Mouse (Mus musculus) G1E (cell line): ENCODE results near the gene Armh3.

Experiments
- CTCF ChIP-seq: IDR thresholded peaks from 2 replicates; pipeline ENCODE4 v1.5.1; 2012; ENCODE audit warnings: low read depth, low read length, inconsistent platforms, mixed read lengths
- GATA1 ChIP-seq: IDR thresholded peaks from 2 replicates; pipeline ENCODE4 v1.6.1; 2012; ENCODE audit warnings: borderline replicate concordance, low read length, inconsistent platforms, mixed read lengths
- TAL1 ChIP-seq: conservative IDR thresholded peaks from 2 replicates; pipeline ENCODE4 v1.6.1; 2012; ENCODE audit warnings: low read depth, low read length, inconsistent platforms, mixed read lengths

DNA sequence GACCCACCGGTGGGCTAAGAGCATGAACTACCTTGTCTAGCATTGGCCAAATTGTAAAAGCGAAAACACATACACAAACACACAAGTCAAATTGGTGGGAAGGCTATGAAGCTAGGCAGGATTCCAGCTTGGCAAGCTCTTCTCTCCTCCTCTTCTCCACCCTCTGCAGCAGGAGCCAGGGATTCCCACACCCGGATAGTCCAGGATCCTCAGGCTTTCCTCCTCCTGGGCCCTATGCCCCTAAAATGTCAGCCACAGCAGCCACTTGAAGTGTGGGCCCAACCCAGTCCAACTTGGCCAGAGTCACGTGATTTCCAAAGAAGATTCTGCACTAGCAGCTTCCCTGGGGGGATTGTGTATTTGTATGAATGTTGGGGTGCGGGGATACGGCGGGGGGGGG lies 45.1 kb upstream of the Armh3 start:
- TF ChIP-seq CTCF, result no peak
- TF ChIP-seq TAL1, result no peak
- TF ChIP-seq GATA1, result no peak
